Mouse (Mus musculus) MN1 (cell line): Measurements from ENCODE around the gene Slc8a2.

Experiments
- DNase-seq: peaks from one replicate; pipeline ENCODE4 v3.0.0-alpha.2; 2016; ENCODE audit warnings: low spot score

The Slc8a2 gene

DNA sequence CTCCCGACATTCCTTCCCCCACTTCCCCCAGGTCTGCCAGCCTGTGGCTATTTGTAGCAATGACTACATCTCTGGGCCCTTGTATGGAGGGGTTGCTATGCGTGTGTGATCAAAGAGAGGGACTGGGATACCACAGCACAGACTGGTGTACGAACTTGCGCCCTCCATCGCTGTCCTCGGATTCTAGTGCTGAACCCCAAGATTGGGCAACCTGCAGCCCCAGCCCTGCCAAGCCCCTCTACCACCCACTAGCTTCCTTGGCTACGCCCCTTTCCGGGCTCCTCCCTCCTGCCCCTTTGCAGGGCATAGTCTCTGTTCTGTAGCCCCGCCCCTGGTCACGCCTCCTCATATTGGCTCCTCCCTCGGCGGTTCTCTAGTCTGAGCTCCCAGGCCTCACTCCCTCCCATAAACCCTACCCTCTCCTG is at the start of gene Slc8a2:
Gene Slc8a2 (plus strand): TSS at position 406 of the 425 bp plus-strand sequence.
- DNase-seq: peak; percentile 61

DNA sequence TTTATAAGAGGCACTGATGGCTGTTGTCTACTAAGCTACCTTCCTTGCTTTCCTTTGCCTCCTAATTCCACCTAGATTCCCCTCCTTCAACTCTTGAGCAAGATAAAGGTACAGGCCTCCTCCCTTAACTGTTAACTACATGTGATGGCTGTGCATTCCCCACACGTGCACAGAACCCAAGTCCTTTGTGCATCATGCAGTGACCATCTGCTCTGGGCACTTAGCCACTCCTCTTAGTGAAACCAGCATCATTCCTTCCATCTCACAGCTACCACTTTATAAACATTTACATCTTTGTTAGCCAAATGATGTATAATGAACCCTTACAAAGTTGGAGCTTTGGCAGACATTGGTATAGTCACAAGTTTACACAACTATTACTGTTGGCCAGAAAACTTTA is 49.7 kb upstream of the Slc8a2 start:
- no peak for DNase-seq

DNA sequence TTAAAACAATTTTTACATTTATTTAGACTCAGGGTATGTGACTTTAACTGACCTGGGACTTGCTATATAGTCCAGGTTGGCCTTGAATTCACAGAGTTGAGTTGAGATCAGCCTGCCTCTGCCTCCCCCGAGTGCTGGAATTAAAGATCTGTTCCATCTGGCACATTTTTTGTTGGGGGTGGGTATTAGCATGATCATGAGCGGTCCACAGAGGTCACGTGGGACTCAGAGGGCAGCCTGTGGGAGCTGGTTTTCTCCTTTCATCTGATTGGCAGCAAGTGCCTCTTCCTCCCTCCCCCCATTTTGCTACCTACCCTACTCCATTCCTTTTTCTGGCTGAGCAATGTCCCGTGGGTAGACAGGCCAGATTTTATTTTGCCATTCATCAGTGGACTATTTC is 49.0 kb upstream of the Slc8a2 start:
- DNase-seq: no peak

DNA sequence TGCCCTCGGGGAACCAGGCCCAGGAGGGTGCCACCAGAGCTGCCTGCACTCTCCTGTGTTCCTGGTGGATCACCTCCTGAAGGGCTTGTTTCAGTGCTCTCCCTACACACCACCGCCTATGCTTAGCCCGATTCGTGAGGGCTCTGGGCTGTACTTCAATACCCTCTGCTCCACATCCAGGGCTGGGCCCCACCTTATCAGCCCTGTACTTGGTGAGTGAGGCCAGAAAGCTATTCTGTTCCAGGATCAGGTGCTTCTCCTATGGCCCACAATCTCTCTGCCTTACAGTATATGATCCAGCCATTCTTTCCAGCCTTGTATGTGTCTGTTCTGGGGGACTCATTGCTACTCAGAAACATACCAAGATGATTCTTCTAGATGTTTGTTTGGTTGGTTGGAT is 46.3 kb upstream of the Slc8a2 start:
- no peak for DNase-seq

DNA sequence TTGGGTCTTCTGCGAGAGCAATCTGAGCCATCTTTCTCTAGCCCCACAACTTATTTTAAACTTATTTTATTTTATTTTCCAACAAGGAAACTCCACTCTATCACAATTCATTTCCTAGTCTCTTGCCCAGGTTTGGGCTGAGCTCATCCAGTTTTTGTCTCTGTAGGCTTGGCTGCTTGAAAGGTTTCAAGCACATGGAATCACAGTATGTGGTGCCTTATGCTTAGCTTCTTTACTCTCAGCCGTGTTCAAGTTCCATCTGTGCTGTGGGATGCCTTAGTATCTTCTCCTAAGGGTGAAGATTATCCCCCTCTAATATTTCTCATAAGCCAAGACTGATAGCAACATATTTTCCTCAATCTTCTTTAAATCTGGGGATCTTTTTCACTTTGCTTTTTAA is 42.0 kb upstream of the Slc8a2 start:
- no peak for DNase-seq

DNA sequence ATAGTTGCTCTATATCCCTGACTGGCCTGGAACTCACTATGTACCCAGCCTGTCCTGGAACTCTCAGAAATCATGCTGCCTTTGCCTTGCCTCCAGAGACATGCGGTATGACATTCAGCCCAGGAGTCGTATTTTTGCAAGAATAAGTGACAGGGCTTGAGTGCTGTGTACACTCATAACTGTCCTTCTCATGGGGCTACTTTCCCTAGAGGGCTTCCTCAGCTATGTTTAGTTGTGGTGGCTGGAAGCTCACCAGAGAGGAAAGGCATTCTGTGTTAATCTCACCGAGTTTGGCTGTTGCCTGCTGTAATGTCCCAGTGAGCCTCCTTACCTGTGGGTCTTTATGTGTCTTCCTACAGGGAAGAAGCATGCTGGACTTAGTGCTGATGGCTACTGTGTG is 35.0 kb upstream of the Slc8a2 start:
- no peak for DNase-seq

DNA sequence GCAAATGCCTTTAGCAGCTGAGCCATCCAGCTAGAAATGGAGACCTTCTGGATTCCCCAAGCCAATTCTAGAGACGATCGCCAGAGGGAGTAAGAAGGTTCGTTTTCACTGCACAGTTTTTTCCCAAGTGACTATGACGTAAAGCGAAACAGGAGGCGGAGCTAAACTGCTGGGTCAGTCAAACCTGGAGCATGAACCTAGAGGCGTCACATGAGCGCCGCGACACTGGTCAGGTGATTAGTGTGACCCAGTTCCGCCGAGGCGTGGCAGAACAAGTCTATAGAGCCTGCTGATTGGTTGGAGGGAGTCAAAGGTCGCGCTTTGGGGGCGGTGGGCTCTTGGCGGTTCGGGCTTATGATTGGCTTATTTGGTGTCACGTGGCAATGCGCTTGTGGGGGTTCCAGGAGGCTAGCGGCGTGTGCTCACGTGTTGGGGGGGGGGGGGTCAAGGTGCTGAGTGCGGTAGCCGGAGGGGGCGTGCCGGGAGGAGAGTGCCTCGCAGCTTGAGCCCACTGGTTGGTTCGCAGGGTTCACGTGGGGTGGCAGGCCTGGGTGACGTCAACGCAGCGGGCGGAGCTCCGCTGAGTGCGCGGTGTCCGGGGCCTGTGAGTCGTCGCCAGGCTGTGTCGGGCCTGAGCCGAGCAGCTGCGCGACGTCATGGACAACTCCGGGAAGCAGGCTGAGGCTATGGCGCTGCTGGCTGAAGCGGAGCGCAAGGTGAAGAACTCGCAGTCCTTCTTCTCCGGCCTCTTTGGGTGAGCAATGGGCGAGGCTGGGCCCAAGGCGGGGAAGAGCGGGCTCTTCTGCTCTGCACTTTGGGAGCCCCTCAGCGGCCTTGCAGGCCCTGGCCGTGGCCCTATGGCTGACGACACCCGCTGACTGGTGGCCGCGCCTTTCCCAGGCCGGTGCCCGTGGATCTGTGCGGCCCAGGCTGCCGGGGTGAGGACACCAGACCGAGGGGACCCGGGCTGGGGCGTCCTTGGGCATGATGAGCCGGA is 31.3 kb upstream of the Slc8a2 start, which contains the start of gene Napa:
Gene Napa (plus strand): TSS at position 438 of the 997 bp plus-strand sequence.
- DNase-seq: peak; percentile 98

DNA sequence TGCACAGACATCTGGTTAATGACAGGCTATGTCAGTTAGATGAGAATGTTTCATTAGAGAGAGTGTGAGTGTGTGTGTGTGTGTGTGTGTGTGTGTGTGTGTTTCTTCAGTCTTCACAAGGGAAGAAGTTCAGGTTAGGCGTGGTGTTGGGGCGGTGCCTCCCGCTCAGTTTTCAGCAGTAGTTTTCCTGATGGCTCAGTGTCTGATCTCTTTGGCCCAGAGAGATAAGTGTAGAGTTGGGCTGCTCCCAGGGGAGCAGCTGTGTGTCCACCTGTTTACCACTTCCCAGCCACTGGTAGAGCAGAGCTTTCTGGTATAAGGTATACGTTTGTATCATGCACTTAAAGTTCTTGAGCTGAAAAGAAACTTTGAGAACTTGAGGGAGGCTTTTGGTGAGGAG is 29.7 kb upstream of the Slc8a2 start:
- DNase-seq: no peak

DNA sequence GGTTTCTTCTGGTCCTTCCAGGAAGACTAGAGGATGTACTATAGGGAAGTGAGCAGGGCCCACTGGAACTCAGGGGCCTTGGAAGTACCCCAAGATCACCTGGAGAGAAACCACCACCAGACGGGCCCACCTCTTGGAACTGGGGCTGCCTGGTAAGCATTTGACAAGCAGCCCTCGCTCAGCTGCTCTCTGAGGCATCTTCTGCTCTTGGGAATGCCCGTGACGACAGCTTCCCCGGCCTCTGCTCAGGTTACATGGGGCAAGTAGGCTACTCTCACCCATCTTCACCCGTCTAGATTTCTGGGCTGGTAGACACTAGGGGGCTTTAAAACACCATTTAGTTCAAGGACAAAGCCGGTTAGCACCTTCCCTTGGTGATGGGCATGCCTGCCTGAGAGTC is 28.5 kb upstream of the Slc8a2 start:
- DNase-seq: no peak

DNA sequence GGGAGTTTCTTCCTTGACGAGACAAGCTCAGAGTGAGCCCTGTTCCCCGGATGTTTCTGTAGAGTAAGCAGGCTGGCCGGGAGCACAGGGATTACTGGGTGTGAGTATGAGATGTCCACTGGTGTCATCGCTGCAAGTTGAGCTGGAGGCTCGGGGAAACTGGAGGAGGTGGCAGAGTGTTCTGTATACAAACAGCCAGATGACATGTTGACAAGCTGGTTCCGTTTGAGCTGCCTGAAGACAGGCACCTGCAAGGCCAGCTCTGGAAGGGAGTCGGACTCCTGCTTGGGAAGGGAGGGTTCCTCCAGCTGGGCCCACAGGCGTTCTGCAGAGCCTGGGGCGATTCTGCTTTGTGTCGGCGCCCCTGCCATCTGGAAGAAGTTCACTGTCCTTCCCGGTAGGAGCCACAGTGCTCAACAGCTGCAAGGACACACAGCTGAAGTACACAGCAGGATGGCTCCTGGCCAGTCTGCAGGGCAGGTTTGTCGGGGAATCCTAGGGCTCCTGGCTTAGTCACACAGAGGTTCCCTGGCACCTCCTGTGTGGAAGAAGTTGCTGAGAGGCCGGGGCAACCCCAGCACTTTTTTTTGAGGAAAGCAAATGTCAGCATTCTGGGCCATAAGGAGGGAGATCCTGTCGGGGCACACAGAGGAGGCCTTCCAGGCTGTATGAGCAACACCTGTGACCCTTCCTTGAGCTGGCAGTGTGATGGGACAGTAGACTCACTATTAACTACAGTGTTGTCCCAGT is 27.7 kb upstream of the Slc8a2 start:
- DNase-seq: no peak

DNA sequence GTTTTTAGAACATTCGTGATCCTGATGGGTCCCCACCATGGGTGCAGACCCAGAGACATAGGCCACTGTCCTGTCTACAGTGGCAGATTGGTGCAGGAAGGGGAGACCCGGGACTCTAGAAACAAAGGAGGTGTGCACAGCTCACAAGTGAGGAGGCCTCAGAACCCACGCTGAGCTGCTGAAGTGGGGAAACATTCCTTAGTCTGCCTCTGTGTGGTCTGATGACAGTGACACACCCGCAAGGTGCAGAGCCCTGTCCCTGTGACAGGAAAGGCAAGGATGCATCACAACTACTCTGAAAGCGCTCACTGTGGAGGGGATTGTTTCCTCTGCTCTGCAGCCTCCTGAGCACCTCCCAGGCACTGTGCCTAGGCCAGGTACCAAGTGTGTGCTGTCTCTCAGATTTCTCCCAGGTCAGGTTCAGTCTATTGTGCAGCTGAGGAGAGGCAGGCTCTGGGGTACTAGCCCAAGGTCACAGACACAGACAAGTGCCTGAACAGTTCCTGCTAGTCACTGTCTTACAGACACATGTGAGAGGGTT is 26.9 kb upstream of the Slc8a2 start:
- DNase-seq: no peak

DNA sequence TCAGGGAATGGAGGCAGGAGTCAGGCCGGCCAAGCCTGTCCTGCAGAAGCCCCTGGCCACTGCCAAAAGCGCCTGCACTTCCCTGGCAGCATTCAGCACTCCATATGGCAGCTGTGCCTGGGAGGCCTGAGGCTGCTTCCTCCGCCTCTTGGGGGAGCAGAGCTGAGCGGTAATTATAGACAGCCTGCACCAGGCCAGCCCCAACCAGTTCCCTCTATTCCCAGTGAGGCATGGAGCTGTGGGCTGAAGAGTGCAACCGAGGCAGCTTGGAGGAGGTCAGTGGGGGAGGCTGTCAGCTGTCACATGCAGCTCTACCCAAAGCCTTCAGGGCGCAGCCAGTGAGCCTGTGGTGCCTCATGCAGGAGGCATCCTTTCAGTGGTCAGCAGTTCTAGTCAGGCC is 25.9 kb upstream of the Slc8a2 start:
- DNase-seq: peak; percentile 52

DNA sequence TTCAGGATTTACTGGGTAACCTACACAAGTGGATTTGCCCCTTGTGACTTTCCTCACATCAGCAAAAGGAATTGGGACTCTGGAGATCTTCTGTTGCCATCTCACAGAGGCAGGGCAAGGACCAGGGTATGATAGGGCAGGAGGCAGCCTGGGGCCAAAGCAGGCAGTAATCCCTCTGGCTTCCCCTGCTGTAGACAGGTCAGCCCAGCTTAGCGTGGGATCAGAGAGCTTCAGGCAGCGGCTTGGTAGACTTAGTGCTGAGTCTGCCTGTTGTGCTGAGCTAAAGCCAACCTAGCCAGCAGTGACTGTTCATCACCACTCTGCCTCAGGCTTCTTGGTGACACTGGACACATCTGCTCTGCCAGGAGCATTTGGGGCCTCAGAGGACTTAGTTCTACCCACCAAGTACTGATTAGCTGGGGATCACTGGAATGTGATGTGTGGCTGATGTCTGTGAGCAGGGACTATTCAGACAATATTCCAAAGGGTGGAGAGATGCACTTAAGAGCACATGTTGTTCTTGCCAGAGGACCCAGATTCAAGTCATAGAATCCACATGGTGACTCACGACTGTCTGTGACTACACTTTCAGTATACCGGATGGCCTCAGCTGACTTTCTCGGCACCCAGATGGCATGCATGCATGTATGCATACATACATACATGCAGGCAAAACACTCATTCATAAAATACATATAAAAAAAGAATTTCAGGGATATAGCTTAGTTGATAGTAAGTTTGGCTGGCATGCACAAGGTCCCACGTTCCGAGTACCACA is 24.8 kb upstream of the Slc8a2 start:
- DNase-seq: no peak

DNA sequence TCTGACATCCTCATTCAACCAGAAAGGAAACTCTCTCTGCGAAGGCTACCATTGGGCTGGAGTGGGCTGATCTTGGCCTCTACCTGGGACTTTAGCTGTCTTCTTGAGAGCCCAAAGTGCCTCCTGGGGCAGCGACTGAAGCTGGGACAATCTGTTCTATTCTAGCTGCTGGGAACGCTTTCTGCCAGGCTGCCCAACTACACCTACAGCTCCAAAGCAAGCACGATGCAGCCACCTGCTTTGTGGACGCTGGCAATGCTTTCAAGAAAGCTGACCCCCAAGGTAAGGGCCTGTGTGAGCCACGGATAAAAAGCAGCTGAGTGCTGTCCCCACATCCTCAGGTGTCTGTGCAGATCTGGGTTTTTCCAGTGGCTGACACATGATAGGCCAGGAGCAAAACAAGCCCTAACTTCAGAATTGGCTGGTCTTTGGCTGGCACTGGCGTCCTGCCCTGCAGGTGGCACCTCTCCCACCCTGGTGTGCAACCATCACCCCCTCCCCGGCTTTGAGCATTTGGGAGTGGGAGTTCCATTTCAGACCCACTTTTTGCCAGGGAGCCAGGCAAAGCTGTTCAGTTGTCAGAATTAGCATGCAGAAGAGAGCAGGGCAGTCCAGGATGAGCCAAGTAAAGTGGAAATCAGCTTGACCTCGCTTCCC is 20.6 kb upstream of the Slc8a2 start:
- DNase-seq: no peak

DNA sequence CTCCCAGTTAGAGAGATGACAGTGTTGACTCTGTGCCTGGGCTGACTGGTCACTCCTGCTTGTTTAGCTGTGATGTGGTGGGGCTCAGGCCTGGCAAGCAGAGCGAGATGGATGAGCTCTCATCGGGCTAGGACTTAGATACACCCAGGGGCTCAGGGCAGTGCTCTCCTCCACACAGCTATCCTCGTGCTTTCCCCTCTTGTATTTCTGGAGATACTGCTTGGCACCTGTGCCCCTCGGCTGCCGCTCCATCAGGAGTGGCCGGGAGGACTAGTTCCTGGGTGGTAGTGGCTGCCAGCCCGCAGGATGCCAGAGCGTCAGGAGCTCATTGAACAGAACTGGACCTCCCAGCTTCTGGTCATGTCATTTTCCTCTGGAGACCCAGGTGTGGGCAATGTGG is 19.5 kb upstream of the Slc8a2 start:
- no peak for DNase-seq

DNA sequence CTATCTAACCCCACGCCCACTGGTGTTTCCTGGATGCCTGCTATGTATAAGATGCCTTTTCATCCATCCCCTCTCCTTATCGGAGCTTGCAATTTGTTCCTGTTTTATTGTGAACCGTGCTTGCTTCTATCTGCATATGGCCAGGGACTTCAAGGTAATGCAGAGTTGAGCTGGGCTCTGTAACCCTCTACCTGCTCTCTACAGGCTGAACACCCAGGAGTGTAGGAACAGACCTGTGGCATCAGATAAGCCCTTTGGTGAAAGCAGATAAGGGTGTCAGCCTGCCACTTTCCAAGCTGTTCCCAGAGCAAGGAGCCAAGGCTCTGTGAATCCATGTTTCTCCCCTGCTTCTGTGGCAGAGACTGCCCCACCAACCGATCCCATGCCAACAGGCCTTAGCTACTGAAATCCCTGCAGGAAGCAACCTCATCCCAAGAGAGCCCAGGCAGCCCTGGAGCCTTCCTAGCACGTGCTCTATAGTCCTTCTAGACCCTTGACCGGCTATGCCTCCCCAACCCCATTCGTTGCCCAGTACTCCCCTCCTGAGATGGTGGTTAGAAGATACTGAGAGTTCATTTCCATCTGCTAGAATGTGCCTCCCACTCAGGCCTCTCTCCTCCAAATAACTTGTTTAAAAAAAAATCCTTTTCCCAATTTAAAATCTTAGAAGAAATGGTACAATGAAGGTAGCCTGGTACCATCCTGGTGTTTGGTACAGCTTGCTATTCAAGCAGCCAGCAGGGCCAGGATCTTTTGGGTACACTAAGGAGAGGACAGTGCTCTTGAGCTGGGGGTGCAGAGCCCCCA is 18.1 kb upstream of the Slc8a2 start:
- no peak for DNase-seq

DNA sequence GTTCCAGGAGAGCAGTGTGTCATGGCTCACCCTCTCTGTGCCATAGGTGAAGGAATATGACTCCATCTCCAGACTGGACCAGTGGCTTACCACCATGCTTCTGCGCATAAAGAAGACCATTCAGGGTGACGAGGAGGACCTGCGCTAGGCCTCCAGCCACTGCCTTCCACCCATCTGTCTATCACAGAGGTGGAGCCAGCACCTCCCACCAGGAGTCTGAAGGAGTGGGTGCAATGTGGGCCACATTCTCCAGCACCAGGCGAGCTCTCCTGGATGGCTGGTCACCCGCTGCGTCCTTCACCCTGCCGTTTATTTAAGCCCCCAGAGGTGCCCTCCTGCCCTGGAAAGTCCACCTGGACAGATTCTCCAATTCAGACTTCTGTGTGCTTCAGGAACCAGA is 13.2 kb upstream of the Slc8a2 start:
- DNase-seq: no peak

DNA sequence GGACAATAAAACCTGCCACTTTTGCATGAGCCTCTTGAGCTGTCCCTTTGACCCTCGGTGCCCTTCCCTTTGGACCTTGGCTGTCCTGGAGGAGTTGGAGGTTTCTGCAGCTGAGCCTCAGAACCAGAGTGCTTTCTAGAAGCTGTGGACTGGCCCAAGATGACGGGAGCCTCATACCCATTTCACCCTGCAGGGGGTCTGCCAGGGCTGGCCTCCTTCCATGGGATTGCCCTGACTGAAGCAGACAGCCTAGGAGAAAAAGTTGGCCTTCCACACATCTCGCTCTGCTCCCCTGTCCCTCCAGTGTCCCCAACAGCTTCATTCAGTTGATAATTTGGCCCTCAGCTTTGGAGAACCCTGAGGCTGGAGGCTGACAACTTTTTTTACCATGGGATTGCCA is 12.5 kb upstream of the Slc8a2 start:
- no peak for DNase-seq

DNA sequence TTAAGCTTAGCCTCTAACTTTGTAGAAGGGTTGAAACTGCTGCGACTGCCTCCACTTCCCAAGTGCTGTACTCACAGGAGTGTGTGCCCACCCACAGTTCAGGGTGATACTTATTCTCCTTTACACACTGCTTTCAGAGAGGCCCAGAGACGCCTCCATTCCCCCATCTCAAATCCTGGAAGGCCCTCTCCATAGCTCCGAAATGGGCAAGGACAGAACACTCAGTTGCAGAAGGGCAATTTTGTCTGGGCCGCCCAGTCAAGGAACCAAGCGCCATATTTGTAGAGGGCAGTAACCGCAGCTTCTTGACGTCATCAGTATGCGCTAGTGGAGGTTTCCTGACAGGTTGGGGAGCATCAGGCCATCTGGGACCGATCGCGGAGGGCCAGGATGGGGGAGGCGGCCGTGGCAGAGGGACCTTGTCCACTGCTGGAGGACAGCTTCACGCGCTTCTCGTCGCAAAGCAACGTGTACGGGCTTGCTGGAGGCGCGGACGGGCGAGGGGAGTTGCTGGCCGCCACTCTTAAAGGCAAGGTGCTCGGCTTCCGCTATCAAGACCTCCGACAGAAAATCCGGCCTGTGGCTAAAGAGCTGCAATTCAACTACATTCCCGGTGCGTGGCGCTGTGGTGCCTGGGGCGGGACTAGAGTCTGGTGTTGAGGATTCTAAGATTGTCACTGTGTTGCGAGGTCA is 9.9 kb upstream of the Slc8a2 start, which contains the start of gene Kptn:
Gene Kptn (plus strand): TSS at position 327 of the 693 bp plus-strand sequence.
- DNase-seq: peak; percentile 89

DNA sequence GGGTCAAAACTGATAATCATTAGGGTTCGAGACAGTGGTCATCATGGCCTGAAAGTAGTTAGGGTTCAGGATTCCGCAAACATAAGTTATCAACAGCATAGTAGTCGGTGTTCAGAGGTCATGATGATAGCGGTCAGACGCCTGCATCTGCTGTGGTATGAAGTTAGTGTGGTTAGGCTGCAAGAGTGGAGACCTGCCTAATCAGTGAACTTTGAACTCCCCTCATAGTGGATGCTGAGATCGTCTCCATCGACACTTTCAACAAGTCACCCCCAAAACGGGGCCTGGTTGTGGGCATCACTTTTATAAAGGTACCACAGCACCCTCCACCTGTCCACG is 9.4 kb upstream of the Slc8a2 start:
- no peak for DNase-seq
